Mouse (Mus musculus) intestine, embryonic 15.5 days (tissue): Measurements from ENCODE around the gene Gse1. TPM values are rescaled to one million over a fixed set of nuclear protein-coding genes. Genes with fewer than 3 reads are reported as not detected.

Source experiments
- ATAC-seq: fragments of 200-750 bp; cut with Nextera tagmentation; 2 replicates; pipeline ENCODE4 v1.8.0; 2017; ENCODE audit warnings: moderate TSS enrichment, moderate library complexity
- H3K27ac ChIP-seq: fragments of 300-500 bp; sonication (generic); 2 replicates; pipeline ENCODE4 v1.5.1; 2015; ENCODE audit warnings: mild to moderate bottlenecking, inconsistent platforms
- H3K27me3 ChIP-seq: fragments of 300-500 bp; sonication (generic); replicated peaks from 2 replicates; pipeline ENCODE4 v1.6.1; 2015; ENCODE audit warnings: inconsistent platforms
- H3K36me3 ChIP-seq: fragments of 300-500 bp; sonication (generic); 2 replicates; pipeline ENCODE4 v1.6.1; 2015; ENCODE audit warnings: inconsistent platforms
- H3K4me1 ChIP-seq: fragments of 300-500 bp; sonication (generic); replicated peaks from 2 replicates; pipeline ENCODE4 v1.6.1; 2015; ENCODE audit warnings: inconsistent platforms
- H3K4me2 ChIP-seq: fragments of 300-500 bp; sonication (generic); replicated peaks from 2 replicates; pipeline ENCODE4 v1.6.1; 2015; ENCODE audit warnings: mild to moderate bottlenecking, inconsistent platforms
- H3K4me3 ChIP-seq: fragments of 300-500 bp; sonication (generic); replicated peaks from 2 replicates; pipeline ENCODE4 v1.5.1; 2015; ENCODE audit warnings: inconsistent platforms
- H3K9ac ChIP-seq: fragments of 300-500 bp; sonication (generic); 2 replicates; pipeline ENCODE4 v1.6.1; 2015; ENCODE audit warnings: inconsistent platforms
- H3K9me3 ChIP-seq: fragments of 300-500 bp; sonication (generic); 2 replicates; pipeline ENCODE4 v1.6.1; 2016; ENCODE audit warnings: inconsistent platforms
- WGBS: fragments of 180-500 bp; shearing (Covaris S2); methylation state at CpG from one replicate; pipeline ENCODE4 v1.1.7; 2015; 5-methylcytosine and 5-hydroxymethylcytosine counted together
- polyA plus RNA-seq: library from polyadenylated mRNA; unstranded; fragments of >200 nt; fragmentation: Nextera tagmentation; extraction: Ambion mirVana; gene quantifications from 2 replicates; pipeline ENCODE4 v1.2.1, GENCODE M21; 2015

The Gse1 gene
- polyA plus RNA-seq, 1 experiment from 2014 or later = 7.9 TPM

DNA sequence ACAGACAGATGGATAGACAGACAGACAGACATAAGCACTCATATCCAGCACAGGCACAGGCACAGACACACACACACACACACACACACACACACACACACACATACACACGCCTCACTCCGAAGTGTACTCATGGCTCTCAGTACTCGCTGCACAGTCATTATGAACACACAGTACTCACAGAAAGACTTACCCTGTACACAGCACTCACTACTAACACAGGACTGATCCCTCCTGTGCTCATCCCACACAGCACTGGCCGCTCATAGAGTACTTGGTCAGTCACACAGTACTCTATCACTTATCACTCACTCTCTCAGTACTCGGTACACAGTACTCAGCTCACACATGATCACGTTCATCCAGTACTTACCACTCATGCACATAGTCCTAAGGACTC lies 144.4 kb downstream of the Gse1 start:
- no peaks in the 10 kb centered on the region for H3K36me3 ChIP-seq
- H3K27ac ChIP-seq = no peak overlapping the region
- no peak overlapping the region for H3K4me3 ChIP-seq
- no peak for ATAC-seq
- no peaks in the 10 kb centered on the region for H3K27me3 ChIP-seq
- H3K4me1 ChIP-seq = peaks cover 70% of the 10 kb centered on the region
- 87% methylated on average over 6 of the region's 6 CpGs for WGBS
- H3K9me3 ChIP-seq = no peaks in the 10 kb centered on the region
- H3K9ac ChIP-seq = no peak overlapping the region
- no peak overlapping the region for H3K4me2 ChIP-seq

GRCm38 (mm10) chr8:120373621-120374020 lies 145.4 kb downstream of the Gse1 start:
- H3K4me2 ChIP-seq = no peak overlapping the region

DNA sequence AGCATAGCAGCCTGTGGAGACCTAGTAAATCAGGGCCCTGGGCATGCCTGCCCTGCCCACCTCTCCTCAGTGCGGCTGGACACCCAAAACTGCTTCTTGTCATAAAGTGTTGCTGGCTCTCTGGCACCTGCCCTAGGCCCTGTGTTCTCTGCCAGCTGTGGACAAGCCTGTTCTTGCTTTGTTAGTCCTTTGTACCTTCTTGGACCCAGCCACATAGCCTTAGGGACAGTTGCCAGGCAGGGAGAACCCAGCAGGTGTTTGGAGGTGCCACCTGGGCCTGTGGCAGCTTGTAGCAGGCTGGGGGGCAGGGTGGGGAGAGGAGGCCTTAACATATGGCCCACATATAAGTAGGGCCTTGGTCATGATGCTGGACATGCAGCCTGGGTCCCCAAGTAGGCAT lies 145.8 kb downstream of the Gse1 start:
- Histone ChIP-seq H3K27ac (peak overlapping the region; percentile 54), H3K36me3 (no peaks in the 10 kb centered on the region), H3K27me3 (no peaks in the 10 kb centered on the region), H3K4me3 (no peak overlapping the region), H3K9me3 (no peaks in the 10 kb centered on the region), H3K4me1 (peaks cover 70% of the 10 kb centered on the region), H3K4me2 (no peak overlapping the region), H3K9ac (no peak overlapping the region)
- ATAC-seq = no peak
- WGBS = 71% methylated on average over 1 of the region's 1 CpGs

More at GRCm38 (mm10) chr8:120373621-120374020, 145.4 kb downstream of the Gse1 start:
- no peaks in the 10 kb centered on the region for H3K9me3 ChIP-seq
- no peaks in the 10 kb centered on the region for H3K36me3 ChIP-seq
- no peak overlapping the region for H3K9ac ChIP-seq
- 50% methylated on average over 3 of the region's 3 CpGs for WGBS
- no peak overlapping the region for H3K27ac ChIP-seq
- H3K4me3 ChIP-seq = no peak overlapping the region
- H3K27me3 ChIP-seq = no peaks in the 10 kb centered on the region
- peaks cover 72% of the 10 kb centered on the region for H3K4me1 ChIP-seq
- no peak for ATAC-seq

DNA sequence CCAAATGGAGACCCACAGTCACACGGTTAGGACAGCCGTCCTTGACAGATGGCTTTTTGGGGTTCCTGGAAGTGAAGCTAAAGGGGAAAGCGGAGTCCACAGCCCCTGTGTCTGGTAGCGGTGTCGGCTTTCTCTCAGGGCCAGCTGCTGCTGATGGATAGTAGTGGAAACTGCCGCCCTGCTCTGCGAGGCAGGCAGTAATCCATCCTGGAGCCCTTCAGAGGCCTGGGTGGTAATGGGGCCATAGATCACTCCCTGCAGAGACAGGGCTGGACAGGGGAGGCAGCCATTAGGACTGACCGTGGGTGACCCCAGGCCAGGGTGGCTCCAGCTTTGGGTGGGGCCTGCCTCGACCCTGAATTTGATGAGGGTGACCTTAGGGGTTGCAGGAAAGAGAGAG lies 146.3 kb downstream of the Gse1 start:
- Histone ChIP-seq H3K4me2 (no peak overlapping the region), H3K9me3 (no peaks in the 10 kb centered on the region), H3K27me3 (no peaks in the 10 kb centered on the region), H3K4me1 (peaks cover 68% of the 10 kb centered on the region), H3K4me3 (no peak overlapping the region), H3K27ac (peak overlapping the region; percentile 54), H3K9ac (no peak overlapping the region), H3K36me3 (no peaks in the 10 kb centered on the region)
- 0 out of 2 replicates have a peak, but pooled peaks have one; percentile 9 for ATAC-seq
- WGBS = 26% methylated on average over 9 of the region's 9 CpGs

DNA sequence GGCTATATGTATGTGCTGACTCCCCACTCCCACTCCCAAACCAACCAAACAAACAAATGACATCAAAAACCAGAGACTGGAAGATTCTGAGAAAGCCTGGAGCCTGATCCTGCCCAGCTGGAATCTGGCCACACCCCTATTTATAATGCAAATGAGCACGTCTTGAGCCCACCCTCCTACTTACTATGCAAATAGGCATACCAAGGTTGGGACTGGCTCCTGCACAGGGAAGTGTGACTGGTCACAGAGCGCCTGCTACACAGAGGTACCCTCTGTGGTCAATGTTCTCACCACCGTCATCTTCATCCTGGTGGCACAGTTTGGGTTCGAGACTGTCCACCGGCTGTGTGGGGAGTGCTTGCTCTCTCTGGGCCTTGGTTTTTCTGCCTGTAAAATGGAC lies 146.9 kb downstream of the Gse1 start:
- WGBS = 51% methylated on average over 5 of the region's 5 CpGs
- H3K9ac ChIP-seq = no peak overlapping the region
- no peak overlapping the region for H3K4me2 ChIP-seq
- H3K27me3 ChIP-seq = no peaks in the 10 kb centered on the region
- no peaks in the 10 kb centered on the region for H3K36me3 ChIP-seq
- H3K9me3 ChIP-seq = no peaks in the 10 kb centered on the region
- no peak overlapping the region for H3K4me3 ChIP-seq
- H3K27ac ChIP-seq = 0 out of 2 replicates have a peak overlapping the region, but pooled peaks have one; percentile 54
- ATAC-seq = peak; percentile 71
- H3K4me1 ChIP-seq = peaks cover 62% of the 10 kb centered on the region

DNA sequence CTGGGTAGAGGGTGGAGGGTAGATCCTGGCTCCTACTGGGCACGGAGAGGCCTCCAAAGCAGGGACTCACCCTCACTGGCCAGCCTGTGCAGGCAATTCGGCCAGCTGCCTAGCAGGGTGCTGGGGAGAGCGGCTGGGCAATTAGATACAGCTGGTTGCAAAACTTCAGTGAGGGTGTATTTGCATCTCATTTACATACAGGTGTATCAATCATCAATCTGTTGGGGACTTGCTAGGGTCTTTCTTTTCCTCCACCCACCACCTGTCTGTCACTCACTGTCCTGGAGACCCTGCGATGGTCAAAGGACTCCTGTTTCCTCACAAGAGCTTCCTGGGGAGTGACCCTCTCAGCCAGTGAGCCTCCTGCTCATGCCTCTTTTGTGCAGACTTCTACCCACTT lies 148.0 kb downstream of the Gse1 start:
- no peak overlapping the region for H3K4me2 ChIP-seq
- peaks cover 61% of the 10 kb centered on the region for H3K4me1 ChIP-seq
- no peak overlapping the region for H3K4me3 ChIP-seq
- H3K27ac ChIP-seq = no peak overlapping the region
- no peak overlapping the region for H3K9ac ChIP-seq
- no peaks in the 10 kb centered on the region for H3K36me3 ChIP-seq
- no peaks in the 10 kb centered on the region for H3K9me3 ChIP-seq
- ATAC-seq = no peak
- 77% methylated on average over 4 of the region's 4 CpGs for WGBS
- no peaks in the 10 kb centered on the region for H3K27me3 ChIP-seq

DNA sequence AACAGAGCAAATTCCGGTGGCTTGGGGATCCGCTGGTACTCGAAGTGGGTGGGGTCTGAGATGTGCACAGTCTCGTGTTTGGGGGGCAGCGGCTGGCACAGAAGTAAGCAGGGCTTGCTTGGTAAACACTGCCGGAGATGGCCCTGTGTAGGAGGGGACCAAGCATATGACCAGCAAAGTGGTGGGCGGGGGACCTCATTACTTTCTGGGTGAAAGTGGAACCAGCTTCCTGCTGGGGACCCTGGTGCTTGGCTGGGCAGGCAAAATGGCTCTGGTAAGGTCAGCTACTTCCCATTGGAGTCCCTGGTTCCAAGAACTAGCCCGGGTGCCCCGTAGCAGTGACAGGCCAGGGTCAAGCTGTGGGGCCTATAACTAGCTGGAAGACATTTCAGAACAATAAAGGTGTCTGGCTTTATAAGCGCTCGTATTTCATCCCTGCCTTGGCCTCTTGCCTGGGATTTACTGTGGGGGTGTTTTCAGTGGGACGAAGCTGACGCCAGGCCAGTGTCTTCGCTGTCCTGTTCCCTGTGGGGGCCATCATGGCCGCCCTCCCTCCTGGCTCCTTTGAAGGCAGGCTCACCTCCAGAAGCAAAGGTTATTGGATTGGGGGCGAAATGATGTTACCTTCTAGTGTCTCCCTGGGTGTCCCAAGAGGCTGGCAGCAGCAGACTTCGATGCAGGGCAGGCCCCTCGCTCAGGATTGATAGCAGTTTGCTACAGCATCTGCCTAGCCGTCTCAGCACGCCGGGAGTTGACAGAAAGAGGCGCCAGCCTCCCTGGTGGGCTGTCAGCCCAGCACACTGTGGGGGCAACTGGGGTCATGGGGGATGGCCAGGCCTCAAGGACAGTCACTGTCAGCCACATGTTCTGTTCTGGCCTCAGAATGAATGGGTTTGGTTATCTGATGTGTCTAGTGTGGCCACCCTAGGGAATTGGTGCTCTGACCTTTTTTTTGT lies 148.9 kb downstream of the Gse1 start:
- ATAC-seq = no peak
- Histone ChIP-seq H3K4me1 (peaks cover 60% of the 10 kb centered on the region), H3K27ac (0 out of 2 replicates have a peak overlapping the region, but pooled peaks have one; percentile 22), H3K36me3 (no peaks in the 10 kb centered on the region), H3K27me3 (no peaks in the 10 kb centered on the region; the same call in 1 of the 2 replicates), H3K4me2 (no peak overlapping the region), H3K9me3 (no peaks in the 10 kb centered on the region), H3K4me3 (no peak overlapping the region), H3K9ac (no peak overlapping the region)
- WGBS = 45% methylated on average over 22 of the region's 22 CpGs

GRCm38 (mm10) chr8:120377803-120378189 lies 149.5 kb downstream of the Gse1 start:
- H3K9me3 ChIP-seq = no peaks in the 10 kb centered on the region
- H3K27ac ChIP-seq = no peak overlapping the region
- H3K36me3 ChIP-seq = no peaks in the 10 kb centered on the region
- H3K27me3 ChIP-seq = no peaks in the 10 kb centered on the region; the same call in 1 of the 2 replicates
- H3K4me1 ChIP-seq = peaks cover 65% of the 10 kb centered on the region
- H3K9ac ChIP-seq = no peak overlapping the region
- no peak for ATAC-seq
- H3K4me3 ChIP-seq = no peak overlapping the region
- H3K4me2 ChIP-seq = no peak overlapping the region
- 71% methylated on average over 7 of the region's 7 CpGs for WGBS

GRCm38 (mm10) chr8:120378306-120378705 lies 150.1 kb downstream of the Gse1 start:
- no peak overlapping the region for H3K4me3 ChIP-seq
- no peak overlapping the region for H3K9ac ChIP-seq
- 56% methylated on average over 16 of the region's 16 CpGs for WGBS
- no peaks in the 10 kb centered on the region; the same call in 1 of the 2 replicates for H3K27me3 ChIP-seq
- H3K4me2 ChIP-seq = no peak overlapping the region
- H3K4me1 ChIP-seq = peaks cover 67% of the 10 kb centered on the region
- H3K36me3 ChIP-seq = no peaks in the 10 kb centered on the region
- ATAC-seq = no peak
- no peaks in the 10 kb centered on the region for H3K9me3 ChIP-seq
- no peak overlapping the region for H3K27ac ChIP-seq

GRCm38 (mm10) chr8:120379015-120379414 lies 150.8 kb downstream of the Gse1 start:
- WGBS = 59% methylated on average over 3 of the region's 3 CpGs
- Histone ChIP-seq H3K4me3 (no peak overlapping the region), H3K4me2 (no peak overlapping the region), H3K9me3 (no peaks in the 10 kb centered on the region), H3K27ac (no peak overlapping the region), H3K36me3 (no peaks in the 10 kb centered on the region), H3K9ac (no peak overlapping the region), H3K4me1 (peaks cover 67% of the 10 kb centered on the region), H3K27me3 (no peaks in the 10 kb centered on the region; the same call in 1 of the 2 replicates)
- no peak for ATAC-seq

DNA sequence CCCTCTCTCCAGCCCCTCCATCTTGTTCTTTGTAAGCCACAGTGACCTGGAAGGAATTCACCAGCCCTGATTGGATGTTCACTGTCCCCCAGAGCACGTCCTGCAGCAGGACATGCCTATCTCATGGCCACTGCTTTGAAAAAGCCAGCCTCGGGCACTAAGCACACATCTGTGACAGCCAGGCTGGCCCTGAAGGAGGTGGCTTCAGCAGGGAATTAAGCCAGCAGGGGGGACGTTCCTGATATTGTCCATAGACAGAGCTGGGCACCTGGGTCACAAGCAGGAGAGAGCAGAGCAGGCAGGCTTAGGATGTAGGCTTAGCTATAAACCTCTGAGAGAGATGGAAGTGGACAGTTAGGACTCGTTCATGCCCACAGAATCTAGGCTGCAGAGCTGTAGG lies 153.6 kb downstream of the Gse1 start:
- H3K9ac ChIP-seq = no peak overlapping the region
- no peaks in the 10 kb centered on the region for H3K9me3 ChIP-seq
- ATAC-seq = no peak
- H3K36me3 ChIP-seq = no peaks in the 10 kb centered on the region
- H3K4me2 ChIP-seq = no peak overlapping the region
- H3K4me3 ChIP-seq = no peak overlapping the region
- 68% methylated on average over 4 of the region's 4 CpGs for WGBS
- peaks cover 53% of the 10 kb centered on the region for H3K4me1 ChIP-seq
- H3K27me3 ChIP-seq = no peaks in the 10 kb centered on the region; the same call in 1 of the 2 replicates
- peak overlapping the region; percentile 76; the same call in 1 of the 2 replicates for H3K27ac ChIP-seq

GRCm38 (mm10) chr8:120382436-120383203 lies 154.4 kb downstream of the Gse1 start:
- H3K4me2 ChIP-seq = peak overlapping the region; percentile 9; the same call in 1 of the 2 replicates
- peak; percentile 67 for ATAC-seq
- no peak overlapping the region for H3K9ac ChIP-seq
- H3K4me1 ChIP-seq = peaks cover 47% of the 10 kb centered on the region
- no peak overlapping the region for H3K4me3 ChIP-seq
- no peaks in the 10 kb centered on the region for H3K36me3 ChIP-seq
- peak overlapping the region; percentile 76 for H3K27ac ChIP-seq
- no peaks in the 10 kb centered on the region for H3K9me3 ChIP-seq
- 59% methylated on average over 19 of the region's 19 CpGs for WGBS
- H3K27me3 ChIP-seq = no peaks in the 10 kb centered on the region; the same call in 1 of the 2 replicates
